Mouse (Mus musculus): Measurements from ENCODE around the gene Pdzd2. TPM values are rescaled to one million over a fixed set of nuclear protein-coding genes. Genes with fewer than 3 reads are reported as not detected.
"Not testable (repeated sequence)": the region's sequence is repeated elsewhere in the genome, so short reads cannot be mapped to it uniquely, and the experiment has no call there.

Gene Pdzd2
- total RNA-seq, 2 experiments from 2014 or later = 0.17 TPM; not detected in 1

DNA sequence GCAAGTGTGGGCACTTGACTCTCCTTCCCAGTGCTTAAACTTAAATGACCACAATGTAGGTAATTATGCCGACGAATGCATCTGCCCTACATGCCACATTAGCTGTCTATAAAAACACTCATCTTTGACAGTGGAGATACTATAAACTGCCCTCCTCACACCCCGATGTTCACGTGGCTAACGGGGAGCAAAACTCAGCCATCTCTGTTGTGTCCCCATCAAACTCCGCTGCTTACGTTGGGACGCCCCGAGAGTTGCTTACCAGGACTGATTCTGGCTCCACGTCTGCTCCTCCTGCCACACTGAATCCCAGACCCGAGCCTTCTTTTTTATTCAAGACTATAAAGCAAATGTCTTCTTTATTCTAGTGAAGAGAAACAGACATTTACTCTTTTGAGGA, 371.4 kb downstream of the Pdzd2 start:
- ATAC-seq (replicated peaks; ENCODE audit: low FRiP score, poor library complexity, severe bottlenecking) = no peak

DNA sequence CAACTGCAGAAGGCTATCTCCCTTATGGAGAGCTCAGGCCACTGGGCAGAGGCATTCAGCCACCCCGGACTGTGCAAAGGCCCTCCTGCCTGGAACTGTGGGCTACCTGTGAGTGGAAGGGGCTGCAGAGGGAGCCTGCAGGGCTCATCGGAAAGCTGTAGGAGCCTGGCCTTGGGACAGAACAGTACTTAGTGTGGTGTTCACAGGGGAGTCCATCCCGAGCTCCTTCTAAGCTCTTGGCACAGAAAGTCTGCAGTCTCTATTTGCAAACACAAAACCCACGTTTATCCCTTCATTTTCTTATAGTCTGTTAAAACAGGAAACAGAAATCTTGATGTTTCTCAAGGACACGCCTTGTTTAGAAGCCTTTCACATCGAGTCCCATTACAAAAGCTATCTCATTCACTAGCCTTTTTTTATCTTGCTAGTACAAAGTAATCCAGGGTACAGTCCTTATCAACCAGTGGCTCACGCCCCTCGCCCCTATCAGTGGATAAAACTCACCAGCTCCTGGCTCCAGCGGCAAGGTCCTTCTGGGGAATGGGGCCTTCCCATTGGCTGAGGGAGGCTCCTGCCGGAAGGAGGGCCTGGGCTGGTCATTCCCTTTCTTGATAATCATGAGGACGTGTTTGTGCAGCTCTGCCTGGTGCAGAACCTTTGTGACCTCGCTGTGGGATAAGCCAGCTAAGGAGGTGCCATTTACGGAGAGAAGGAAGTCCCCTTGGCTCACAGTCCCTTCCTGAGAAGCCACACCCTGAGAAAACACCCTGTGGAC, 372.2 kb downstream of the Pdzd2 start:
- peak; percentile 66 for ATAC-seq (replicated peaks; ENCODE audit: low FRiP score, poor library complexity, severe bottlenecking)

DNA sequence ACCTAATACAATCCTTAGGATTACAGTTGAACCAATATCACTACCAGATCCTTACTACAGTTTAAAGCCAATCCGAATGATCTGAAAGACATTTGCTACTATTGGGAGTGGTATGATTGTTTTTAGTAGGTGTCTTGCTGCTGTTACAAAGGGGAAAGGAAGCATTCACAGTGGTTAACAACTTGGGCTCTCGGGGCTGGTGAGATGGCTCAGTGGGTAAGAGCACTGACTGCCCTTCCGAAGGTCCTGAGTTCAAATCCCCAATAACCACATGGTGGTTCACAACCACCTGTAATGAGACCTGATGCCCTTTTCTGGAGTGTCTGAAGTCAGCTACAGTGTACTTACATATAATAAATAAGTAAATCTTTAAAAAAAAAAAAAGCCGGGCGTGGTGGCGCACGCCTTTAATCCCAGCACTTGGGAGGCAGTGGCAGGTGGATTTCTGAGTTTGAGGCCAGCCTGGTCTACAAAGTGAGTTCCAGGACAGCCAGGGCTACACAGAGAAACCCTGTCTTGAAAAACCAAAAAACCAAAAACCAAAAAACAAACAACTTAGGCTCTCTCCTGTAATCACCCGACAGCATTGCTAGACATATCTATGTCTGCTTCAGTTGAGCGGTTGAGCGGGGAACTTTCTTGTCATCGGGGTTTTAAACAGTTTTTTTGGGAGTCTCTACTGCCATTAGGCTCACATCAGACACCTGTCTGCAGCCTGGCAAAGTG, 373.0 kb downstream of the Pdzd2 start:
- ATAC-seq (replicated peaks; ENCODE audit: low FRiP score, poor library complexity, severe bottlenecking) = not testable (repeated sequence)

DNA sequence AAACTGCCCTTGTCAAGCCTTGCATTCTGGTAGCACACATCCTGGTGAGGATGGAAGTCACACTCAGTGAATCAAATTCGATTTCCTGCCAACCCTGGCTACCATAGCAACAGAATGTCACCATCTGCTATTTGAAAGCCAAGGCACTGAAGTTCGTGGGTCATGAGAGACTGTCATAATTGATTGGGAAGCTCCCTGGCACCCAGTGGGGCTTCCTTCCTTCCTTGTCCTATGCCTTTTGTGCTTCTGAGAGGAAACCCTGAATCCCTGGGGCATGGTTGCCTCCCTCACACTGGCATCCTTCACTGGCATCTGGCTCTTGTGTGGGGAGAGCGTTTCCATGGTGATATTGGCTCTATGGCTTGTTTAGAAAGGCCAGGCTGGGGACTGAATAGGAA, 373.7 kb downstream of the Pdzd2 start:
- no peak for ATAC-seq (replicated peaks; ENCODE audit: low FRiP score, poor library complexity, severe bottlenecking)

DNA sequence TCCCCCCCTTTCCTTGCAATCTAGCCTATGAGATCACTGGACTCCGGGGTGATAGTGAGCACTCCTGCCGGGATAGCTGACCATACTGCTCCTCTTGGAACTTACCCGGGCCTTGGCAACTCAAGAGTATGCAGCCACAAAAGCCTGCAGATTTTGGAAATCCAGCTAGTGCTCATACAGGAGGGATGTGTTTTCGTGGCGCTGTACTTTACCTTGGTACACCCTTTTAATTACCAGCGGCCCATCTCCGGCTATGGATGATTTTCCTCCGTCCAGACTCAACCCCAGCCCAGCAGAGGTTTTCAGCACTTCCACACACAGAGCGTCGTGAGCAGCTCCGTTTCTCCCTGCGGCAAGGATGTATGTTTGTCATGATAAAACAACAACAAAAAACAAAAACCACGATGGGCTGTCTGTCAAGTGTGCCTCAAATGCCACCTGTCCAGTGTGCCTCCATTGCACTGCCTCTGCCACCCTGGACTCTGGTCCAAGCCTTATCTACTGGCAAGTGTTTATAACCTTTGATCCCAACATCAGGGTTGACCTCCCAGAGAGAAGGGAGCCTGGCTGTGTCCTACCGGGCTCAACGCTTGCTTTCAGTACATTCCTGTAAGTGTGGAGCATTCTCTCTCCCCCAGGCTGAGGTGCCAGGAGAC, 374.2 kb downstream of the Pdzd2 start:
- no peak for ATAC-seq (replicated peaks; ENCODE audit: low FRiP score, poor library complexity, severe bottlenecking)

DNA sequence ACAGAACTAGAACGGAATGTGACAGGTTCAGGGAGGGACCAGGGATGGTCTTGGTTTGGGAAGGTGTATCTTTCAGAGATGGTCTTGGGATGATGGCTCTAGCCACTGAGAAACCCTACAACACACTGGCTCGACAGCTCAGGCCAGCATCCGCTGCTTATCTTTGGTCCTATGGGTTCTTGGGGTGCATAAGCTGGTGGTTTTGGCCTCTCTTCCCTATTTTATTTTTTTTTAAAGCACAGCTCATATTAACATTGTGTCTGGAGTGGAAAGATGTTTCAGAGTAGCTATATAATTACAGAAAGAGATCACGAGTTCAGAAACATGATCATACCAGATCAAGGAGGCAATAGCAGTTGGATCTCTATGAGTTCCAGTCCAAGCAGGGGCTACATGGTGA, 375.6 kb downstream of the Pdzd2 start:
- no peak for ATAC-seq (replicated peaks; ENCODE audit: low FRiP score, poor library complexity, severe bottlenecking)

DNA sequence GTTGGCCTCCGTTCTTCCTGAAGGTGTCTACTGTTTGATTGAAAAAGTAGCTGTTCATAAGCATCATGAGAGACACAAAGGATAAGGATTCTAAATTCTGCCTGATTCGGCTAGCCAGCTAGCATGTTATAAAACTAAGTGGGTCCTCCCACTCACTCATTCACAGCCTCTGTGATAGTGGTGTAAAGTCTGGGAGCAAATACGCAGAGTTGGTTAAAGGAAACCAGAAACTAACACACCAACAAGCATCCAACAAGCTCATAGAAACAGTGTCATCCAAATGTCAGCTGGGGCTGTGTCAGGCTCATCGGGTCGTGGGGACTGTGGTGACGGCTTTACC, 377.1 kb downstream of the Pdzd2 start:
- ATAC-seq (replicated peaks; ENCODE audit: low FRiP score, poor library complexity, severe bottlenecking) = no peak

DNA sequence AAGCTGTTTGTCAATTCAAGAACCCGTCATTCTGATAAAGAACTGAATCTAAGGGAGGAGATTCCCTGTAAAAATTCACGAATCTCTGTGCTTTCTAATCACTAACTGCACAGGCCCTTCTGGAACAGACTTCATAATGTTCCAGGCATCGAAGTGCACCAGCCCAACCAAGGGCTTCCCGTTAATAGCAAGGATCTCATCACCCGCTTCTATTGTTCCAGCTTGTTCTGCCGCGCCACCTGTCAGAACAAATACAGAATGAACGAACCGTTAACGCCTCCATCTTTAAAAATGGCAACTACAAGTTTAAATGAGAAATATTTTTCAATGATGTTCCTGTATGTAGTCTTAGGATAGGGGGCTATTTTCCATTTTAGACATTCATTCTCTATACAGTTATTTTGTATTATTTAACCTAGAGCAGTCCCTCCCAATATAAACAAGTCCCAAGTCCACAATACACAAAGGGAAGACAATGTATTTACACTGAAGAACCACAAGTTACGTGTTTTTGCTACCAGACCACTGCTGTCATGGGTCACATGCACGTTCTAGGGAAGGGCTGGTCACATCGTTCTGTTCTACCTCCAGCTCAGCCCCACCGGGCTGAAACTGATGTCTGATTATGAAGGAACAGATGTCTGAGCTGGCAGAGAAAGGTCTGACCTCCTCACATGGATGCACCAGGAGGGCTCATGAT, 377.6 kb downstream of the Pdzd2 start:
- ATAC-seq (replicated peaks; ENCODE audit: low FRiP score, poor library complexity, severe bottlenecking) = no peak

DNA sequence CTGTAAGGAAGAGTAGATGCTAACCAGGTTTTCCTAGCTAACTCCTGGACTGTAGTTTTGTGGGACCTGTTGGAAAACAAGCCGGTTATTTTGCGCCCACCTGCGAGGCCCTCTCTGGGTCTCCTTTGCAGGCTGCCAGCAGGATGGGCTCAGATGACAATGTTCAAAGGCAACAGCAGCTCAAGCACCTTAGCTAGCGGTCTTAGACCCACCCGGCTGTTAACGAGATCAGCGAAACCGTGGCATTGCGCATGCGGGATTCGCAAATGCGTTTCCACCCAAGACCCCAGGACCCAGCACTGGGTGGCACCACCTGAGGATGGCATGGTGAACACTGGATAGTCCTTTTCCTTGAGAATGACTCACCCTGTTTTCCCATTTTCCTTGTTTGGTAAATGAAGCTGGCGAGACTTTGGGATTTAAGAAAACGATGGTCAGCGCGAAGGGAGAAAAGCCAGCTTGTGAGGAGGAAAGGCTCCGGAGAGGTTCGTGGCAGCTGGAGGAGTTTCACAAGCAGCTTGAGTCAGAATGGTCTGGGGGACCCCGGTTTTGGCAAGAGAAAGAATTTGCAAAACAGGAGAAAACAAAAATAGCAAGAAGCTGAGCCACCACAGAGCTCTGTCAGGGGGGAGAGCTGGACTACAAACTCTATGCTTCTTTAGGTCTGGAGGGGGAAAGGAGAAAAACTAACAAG, 379.1 kb downstream of the Pdzd2 start:
- ATAC-seq (replicated peaks; ENCODE audit: low FRiP score, poor library complexity, severe bottlenecking) = no peak

DNA sequence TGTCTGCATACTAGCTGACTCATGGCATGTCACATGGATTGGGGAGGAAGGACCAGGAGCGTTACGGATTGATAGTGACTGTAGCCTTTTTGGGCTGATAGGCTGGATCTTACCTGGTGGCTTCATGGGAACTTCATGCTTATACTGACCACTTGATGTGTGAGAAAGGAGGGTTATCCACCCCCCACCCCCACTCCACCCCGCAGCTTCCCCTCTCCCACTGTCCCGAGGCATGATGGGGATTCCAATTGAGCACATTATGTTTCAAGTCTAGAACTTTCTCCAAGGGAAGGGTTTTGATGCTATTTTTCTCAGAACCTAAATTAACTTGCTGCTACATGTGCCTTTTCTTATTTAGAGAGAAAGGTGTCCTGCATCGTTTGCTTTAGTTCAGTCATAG, 381.3 kb downstream of the Pdzd2 start:
- no peak for ATAC-seq (replicated peaks; ENCODE audit: low FRiP score, poor library complexity, severe bottlenecking)

DNA sequence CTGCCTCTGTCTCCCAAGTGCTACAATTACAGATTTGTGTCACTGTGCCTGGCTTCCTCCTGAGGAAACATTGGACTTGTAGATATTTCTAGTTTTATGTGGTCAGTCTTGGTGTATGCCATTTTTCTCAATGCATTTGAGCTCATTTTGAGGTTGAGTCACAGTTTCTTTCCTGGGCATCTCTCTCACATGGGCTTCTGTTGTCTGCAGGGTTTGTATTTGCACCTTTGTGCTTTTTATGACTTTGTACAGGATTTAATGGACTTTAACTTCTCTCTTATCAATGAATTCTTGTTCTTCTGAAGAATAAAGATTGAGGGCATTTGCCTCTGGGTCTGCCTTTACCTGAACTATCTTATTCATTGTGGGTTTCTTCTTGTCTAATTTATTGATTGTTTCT, 382.3 kb downstream of the Pdzd2 start:
- ATAC-seq (replicated peaks; ENCODE audit: low FRiP score, poor library complexity, severe bottlenecking) = no peak

DNA sequence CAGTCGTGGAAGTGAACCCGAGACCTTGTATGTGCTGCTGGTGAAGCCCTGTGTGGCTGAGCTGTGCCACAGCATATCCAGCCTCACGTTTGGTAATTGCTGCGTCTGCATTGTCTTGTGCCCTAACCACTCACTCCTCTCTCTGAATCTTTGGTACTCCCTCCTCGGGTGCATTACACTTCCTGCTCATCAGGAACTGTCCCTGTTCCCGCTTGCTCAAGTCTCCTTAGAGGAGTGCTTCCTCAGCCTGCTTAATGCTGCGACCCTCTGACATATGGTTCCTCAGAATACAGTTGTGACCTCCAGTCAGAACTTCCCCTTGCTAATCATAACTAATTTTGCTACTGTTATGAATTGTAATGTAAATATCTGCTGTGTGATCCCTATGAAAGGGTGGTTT, 383.8 kb downstream of the Pdzd2 start:
- ATAC-seq (replicated peaks; ENCODE audit: low FRiP score, poor library complexity, severe bottlenecking) = no peak

DNA sequence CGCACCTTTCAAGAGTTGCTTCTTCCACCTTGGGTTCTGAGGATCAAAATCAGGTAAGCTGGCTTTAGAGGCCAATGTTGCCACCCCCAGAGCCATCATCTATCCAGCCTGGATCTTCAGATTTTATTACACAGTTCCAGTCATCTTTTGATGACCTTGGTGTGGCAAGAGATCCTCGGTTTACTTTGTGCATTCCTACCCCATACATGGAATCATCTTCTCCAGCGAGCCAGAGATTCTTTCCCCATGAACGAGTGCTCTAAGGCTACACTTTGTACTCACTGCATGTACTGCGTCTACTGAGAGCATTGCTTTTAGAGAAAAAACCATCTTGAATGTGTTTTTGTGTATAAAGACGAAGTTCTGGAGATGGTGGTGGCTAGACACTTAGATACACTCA, 384.5 kb downstream of the Pdzd2 start:
- no peak for ATAC-seq (replicated peaks; ENCODE audit: low FRiP score, poor library complexity, severe bottlenecking)

DNA sequence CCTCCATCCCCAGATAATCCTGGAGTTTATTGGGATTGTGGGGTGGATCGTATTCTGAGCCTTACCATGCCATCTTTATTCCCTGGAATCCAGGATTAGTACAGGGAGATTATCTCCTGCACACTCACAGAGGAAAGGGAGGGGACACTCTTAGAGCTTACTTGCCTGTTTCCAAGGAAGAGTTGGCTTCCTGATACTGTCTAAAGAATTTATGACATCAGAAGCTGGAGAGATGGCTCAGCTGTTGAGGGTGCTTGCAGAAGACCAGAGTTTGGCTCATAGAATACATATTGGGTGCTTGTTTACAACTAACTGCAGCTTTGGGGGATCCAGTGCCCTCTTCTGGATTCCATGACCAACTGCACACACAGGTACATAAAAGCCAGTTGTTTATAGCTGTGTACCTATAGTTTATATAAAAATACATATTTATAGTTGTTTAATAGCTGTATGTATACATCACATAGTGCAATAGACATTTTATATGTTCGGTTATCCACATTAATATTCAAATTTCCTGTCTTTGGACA, 385.4 kb downstream of the Pdzd2 start:
- ATAC-seq (replicated peaks; ENCODE audit: low FRiP score, poor library complexity, severe bottlenecking) = 0 out of 2 replicates have a peak, but pooled peaks have one; percentile 68

DNA sequence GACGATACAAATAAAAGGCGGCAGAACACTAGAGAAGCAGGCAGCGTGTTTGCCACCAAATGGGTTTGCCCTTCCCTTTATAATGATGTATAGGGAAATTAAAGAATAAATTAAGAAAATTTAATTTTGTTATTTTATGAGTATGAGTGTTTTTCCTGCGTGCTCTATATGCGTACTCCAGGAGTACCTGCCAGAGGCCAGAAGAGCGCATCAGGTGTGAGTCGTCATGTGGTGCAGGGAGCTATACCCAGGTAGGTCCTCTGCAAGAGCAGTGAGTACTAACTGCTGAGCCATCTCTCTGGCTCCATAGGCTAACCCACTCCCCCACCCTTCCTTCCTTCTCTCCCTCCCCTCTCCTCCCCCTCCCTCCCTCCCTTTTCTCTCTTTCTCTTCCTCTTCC, 388.3 kb downstream of the Pdzd2 start:
- no peak for ATAC-seq (replicated peaks; ENCODE audit: low FRiP score, poor library complexity, severe bottlenecking)

DNA sequence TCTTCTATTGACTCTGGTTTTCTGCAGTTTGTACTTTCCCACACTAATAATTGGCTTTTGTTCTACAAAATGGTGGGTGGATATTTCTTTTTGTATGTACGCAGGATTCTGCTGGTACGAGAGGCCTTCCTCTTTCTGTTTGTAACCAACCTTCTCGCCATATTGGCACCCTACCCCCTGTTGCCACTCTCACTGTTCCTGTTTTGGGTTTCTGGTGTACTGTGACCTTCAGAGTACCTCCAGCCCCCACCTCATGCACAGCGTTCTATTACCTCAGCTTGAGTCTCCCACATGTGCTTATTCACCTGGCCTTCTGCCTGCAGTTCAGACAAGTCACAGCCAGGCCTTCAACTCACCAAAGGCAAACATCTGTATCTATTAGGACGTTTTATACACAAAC, 389.9 kb downstream of the Pdzd2 start:
- no peak for ATAC-seq (replicated peaks; ENCODE audit: low FRiP score, poor library complexity, severe bottlenecking)

DNA sequence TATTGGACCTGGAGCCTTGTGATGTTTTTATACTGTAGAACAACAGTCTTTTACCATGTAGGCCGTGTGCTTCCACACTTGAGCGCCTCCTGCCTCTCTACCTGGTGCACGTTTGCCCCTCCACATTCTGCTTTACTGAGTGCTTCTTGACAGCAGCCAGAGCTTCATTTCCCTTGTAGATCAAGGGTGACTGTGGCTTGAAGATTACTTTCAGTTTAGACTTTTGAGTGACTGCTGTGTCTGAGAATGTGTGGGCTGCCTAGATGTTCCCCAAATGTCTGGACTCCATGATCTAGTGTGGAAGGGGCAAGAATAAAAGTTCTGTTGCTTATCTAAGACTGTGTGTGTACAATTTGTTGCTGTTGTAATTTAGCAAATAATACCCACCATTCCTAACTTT, 390.8 kb downstream of the Pdzd2 start:
- ATAC-seq (replicated peaks; ENCODE audit: low FRiP score, poor library complexity, severe bottlenecking) = no peak

DNA sequence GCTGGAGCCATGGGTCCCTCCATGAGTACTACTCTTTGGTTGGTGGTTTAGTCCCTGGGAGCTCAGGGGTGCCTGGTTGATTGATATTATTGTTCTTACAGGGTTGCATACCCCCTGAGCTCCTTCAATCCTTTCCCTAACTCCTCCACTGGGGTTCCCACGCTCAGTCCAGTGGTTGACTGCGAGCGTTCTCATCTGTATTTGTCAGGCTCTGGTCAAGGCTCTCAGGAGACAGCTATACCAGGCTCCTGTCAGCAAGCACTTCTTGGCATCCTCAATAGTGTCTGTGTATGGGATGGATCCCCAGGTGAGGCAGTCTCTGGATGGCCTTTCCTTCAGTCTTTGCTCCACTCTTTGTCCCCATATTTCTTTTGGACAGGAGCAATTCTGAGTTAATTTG, 392.8 kb downstream of the Pdzd2 start:
- ATAC-seq (replicated peaks; ENCODE audit: low FRiP score, poor library complexity, severe bottlenecking) = no peak

DNA sequence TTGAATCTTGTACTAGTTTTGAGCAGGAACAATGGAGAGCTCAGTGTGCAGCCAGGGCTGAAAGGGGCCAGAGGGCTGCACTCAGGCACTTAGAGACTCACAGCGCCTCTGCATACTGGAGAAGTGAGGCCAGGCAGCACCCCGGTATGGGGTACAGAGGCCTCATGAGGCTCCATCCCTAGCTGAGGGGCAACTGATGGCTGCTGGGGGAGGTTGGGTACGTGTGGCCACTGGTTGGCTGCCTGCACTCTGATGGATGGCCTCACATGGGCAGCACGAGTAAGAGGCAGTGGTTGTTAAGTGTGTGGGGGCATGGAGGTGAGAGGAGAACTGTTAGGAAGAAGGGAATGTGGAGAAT, 398.3 kb downstream of the Pdzd2 start:
- ATAC-seq (replicated peaks; ENCODE audit: low FRiP score, poor library complexity, severe bottlenecking) = peak; percentile 19
